Mouse (Mus musculus): ENCODE measurements around the gene Chmp4b.

GRCm38 (mm10) chr2:154656710-154657485, 5.4 kb downstream of the Chmp4b start:
- TF ChIP-seq CTCF (conservative IDR thresholded peaks at IDR 0.05; ENCODE audit: insufficient read depth, insufficient read length, low read depth, low read length) (no peak), POLR2A (IDR thresholded peaks at IDR 0.05; ENCODE audit: low read depth, low read length) (no peak)

All from kidney, adult 2 months (tissue).